Mouse (Mus musculus) hindbrain, embryonic 15.5 days (tissue): ENCODE measurements at regions not wholly inside any gene's neighbourhood (a gene's known extent, or its start where the extent isn't known, plus 50 kb on each side); places are given as distances from the start of the nearest gene placed in this dataset.

Source experiments
- ATAC-seq: fragments of 200-750 bp; cut with Nextera tagmentation; 2 replicates; pipeline ENCODE4 v1.8.0; 2017; ENCODE audit warnings: low read depth, moderate number of reproducible peaks, moderate TSS enrichment; ENCODE audit not compliant: low FRiP score
- H3K27ac ChIP-seq: fragments of 300-500 bp; sonication (generic); replicated peaks from 2 replicates; pipeline ENCODE4 v1.5.1; 2015; ENCODE audit warnings: mild to moderate bottlenecking, inconsistent platforms
- H3K27me3 ChIP-seq: fragments of 300-500 bp; sonication (generic); 2 replicates; pipeline ENCODE4 v1.6.1; 2015; ENCODE audit warnings: control low read depth, inconsistent platforms
- H3K36me3 ChIP-seq: fragments of 300-500 bp; sonication (generic); 2 replicates; pipeline ENCODE4 v1.6.1; 2015; ENCODE audit warnings: control low read depth, inconsistent platforms
- H3K4me1 ChIP-seq: fragments of 300-500 bp; sonication (generic); replicated peaks from 2 replicates; pipeline ENCODE4 v1.6.1; 2015; ENCODE audit warnings: control low read depth, inconsistent platforms
- H3K4me2 ChIP-seq: fragments of 300-500 bp; sonication (generic); 2 replicates; pipeline ENCODE4 v1.6.1; 2015; ENCODE audit warnings: moderate library complexity, mild to moderate bottlenecking, inconsistent platforms
- H3K4me3 ChIP-seq: fragments of 300-500 bp; sonication (generic); 2 replicates; pipeline ENCODE4 v1.5.1; 2015; ENCODE audit warnings: mild to moderate bottlenecking, inconsistent platforms
- H3K9ac ChIP-seq: fragments of 300-500 bp; sonication (generic); 2 replicates; pipeline ENCODE4 v1.6.1; 2015; ENCODE audit warnings: inconsistent platforms
- H3K9me3 ChIP-seq: fragments of 300-500 bp; sonication (generic); 2 replicates; pipeline ENCODE4 v1.6.1; 2016; ENCODE audit warnings: control low read depth, inconsistent platforms
- WGBS: fragments of 180-500 bp; shearing (Covaris S2); methylation state at CpG from one replicate; pipeline ENCODE4 v1.1.7; 2015; 5-methylcytosine and 5-hydroxymethylcytosine counted together

- no peak overlapping the region for H3K27ac ChIP-seq
- H3K9me3 ChIP-seq: no peaks in the 10 kb centered on the region
- peaks cover 3% of the 10 kb centered on the region; the same call in 1 of the 2 replicates for H3K4me1 ChIP-seq
- H3K27me3 ChIP-seq: no peaks in the 10 kb centered on the region
- H3K9ac ChIP-seq: no peak overlapping the region
- no peak overlapping the region for H3K4me2 ChIP-seq
- 79% methylated on average over 4 of the region's 4 CpGs for WGBS
- no peak overlapping the region for H3K4me3 ChIP-seq
- no peaks in the 10 kb centered on the region for H3K36me3 ChIP-seq
- no peak for ATAC-seq
Measured at GRCm38 (mm10) chr8:87094685-87095084, 209.6 kb upstream of the N4bp1 start.

DNA sequence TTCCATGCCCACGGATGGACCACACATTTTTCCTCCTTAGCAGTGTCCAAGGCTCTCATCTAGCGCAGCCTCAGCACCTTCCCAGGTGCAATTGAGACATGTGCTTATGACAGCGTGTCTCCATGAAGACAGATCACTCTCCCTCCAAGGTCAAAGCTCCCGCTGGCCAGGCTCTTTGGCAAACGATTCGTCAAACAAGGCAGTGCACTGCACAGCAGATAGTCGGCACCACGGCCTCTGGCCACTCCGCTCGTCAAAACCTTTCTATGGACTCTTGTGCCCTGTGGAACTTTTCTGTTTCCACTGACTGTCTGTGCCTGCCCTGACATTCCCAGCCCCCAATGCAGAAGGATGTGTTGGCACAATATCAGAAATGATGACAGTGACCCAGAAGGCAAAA, 208.7 kb upstream of the N4bp1 start:
- Histone ChIP-seq H3K4me3 (no peak overlapping the region), H3K4me2 (no peak overlapping the region), H3K27me3 (no peaks in the 10 kb centered on the region), H3K9ac (no peak overlapping the region), H3K4me1 (peaks cover 3% of the 10 kb centered on the region; the same call in 1 of the 2 replicates), H3K36me3 (no peaks in the 10 kb centered on the region), H3K9me3 (no peaks in the 10 kb centered on the region), H3K27ac (no peak overlapping the region)
- 0 out of 2 replicates have a peak, but pooled peaks have one; percentile 34 for ATAC-seq
- WGBS: 60% methylated on average over 10 of the region's 10 CpGs

DNA sequence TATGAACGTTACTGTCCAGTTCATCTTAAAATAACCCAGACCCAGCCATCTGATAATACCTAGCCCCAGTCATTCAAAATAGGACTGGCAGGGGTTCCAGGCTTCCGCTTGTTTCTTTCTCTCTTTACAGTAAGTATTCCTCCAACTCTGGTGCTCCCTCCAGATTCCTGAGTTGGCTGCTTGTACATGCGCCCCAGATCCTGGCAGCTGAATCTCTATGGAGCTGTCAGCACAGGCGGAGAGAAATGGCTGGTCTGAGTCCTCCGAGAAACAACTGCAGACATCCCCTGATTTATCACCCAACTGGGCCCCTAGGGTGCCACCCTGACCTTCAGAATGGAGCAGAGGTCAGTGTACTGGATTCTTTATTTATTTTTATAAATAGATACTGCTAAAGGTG, 208.0 kb upstream of the N4bp1 start:
- no peaks in the 10 kb centered on the region for H3K36me3 ChIP-seq
- ATAC-seq: no peak
- no peak overlapping the region for H3K9ac ChIP-seq
- H3K4me2 ChIP-seq: no peak overlapping the region
- peaks cover 3% of the 10 kb centered on the region; the same call in 1 of the 2 replicates for H3K4me1 ChIP-seq
- no peak overlapping the region for H3K27ac ChIP-seq
- no peak overlapping the region for H3K4me3 ChIP-seq
- H3K9me3 ChIP-seq: no peaks in the 10 kb centered on the region
- H3K27me3 ChIP-seq: no peaks in the 10 kb centered on the region
- 56% methylated on average over 5 of the region's 5 CpGs for WGBS

DNA sequence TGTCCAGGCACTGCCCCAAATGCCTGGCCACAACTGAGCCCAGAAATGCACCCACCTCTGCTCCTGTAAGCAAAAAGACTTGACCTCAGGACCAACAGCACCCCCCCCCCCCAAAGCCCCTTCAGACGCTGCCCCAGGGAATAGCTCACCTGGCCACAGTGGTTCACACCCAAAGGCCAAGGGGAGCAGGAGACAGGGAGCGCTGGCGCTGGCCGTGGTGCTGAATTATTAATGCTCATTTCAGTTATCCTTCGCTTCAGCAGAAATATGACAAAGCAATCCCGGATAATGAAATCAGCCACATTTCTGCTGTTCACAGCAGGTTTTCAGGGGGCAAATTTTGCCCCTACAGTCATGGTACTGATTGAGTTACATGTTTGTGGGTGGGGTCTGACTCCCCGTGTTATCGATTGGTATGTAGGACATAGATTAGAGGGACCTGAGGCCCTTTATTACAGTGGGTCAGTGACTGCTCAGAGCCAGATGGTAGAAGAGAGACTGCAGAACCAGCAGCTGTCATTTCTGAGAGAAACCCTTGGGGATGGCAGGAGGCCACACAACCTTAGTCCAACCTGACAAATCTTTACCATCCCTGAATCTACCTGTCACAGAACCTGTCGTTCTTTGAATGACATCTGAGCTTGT, 202.5 kb upstream of the N4bp1 start:
- 27% methylated on average over 9 of the region's 9 CpGs for WGBS
- no peaks in the 10 kb centered on the region for H3K36me3 ChIP-seq
- no peaks in the 10 kb centered on the region for H3K9me3 ChIP-seq
- H3K4me2 ChIP-seq: no peak overlapping the region
- peak overlapping the region; percentile 34; the same call in 1 of the 2 replicates for H3K27ac ChIP-seq
- no peaks in the 10 kb centered on the region for H3K27me3 ChIP-seq
- no peak for ATAC-seq
- no peak overlapping the region for H3K4me3 ChIP-seq
- peaks cover 4% of the 10 kb centered on the region for H3K4me1 ChIP-seq
- no peak overlapping the region for H3K9ac ChIP-seq

GRCm38 (mm10) chr8:87078260-87078659, 193.2 kb upstream of the N4bp1 start:
- Histone ChIP-seq H3K9me3 (no peaks in the 10 kb centered on the region), H3K36me3 (no peaks in the 10 kb centered on the region), H3K4me1 (0 out of 2 replicates have a peak, but pooled peaks cover 4% of the 10 kb centered on the region), H3K9ac (no peak overlapping the region), H3K27me3 (no peaks in the 10 kb centered on the region), H3K4me2 (no peak overlapping the region), H3K4me3 (no peak overlapping the region), H3K27ac (no peak overlapping the region)
- 63% methylated on average over 6 of the region's 6 CpGs for WGBS
- no peak for ATAC-seq

DNA sequence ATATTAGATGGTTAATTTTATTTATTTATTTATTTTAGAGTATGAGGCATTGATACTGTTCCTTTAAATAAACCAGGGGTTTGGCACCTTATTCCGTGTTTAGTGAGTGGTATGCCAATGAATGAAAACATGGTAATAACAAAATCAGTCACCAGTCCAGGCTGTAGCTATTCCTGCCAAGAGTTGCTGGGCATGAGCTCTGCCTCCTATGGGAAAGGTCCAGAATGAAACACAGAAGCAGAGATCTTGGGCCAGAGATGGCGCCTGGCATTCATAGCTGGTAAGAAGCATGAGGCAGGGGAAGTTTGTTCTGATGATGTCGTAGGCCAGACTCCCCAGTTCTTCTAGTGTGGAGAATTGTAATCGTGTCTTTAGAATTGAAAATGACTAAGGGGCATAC, 190.9 kb upstream of the N4bp1 start:
- Histone ChIP-seq H3K27ac (no peak overlapping the region), H3K4me3 (no peak overlapping the region), H3K9me3 (no peaks in the 10 kb centered on the region), H3K9ac (no peak overlapping the region), H3K4me2 (no peak overlapping the region), H3K4me1 (0 out of 2 replicates have a peak, but pooled peaks cover 4% of the 10 kb centered on the region), H3K27me3 (no peaks in the 10 kb centered on the region), H3K36me3 (no peaks in the 10 kb centered on the region)
- 88% methylated on average over 4 of the region's 4 CpGs for WGBS
- ATAC-seq: no peak

DNA sequence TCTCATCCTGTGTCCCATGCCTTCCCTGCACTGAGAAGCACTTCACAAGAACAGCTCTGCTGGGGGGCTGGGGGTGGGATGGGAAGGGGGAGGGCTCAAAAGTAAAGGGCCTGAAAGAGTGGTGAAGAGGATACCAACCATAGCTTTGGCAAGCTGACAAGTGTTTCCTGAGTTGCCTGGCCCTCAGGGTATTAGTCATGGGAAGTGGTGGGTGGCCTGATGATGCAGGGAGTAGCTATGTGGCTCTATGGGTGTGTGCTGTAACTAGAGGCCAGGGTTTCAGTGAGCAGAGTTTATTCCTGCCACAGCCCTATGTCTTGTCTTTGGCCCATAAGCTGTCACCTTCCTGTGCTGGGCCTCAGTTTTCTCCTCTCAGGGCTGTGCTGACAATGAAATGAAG, 186.2 kb upstream of the N4bp1 start:
- Histone ChIP-seq H3K9me3 (no peaks in the 10 kb centered on the region), H3K4me2 (no peak overlapping the region), H3K27me3 (no peaks in the 10 kb centered on the region), H3K4me1 (no peaks in the 10 kb centered on the region), H3K4me3 (no peak overlapping the region), H3K9ac (no peak overlapping the region), H3K36me3 (no peaks in the 10 kb centered on the region), H3K27ac (no peak overlapping the region)
- ATAC-seq: no peak

DNA sequence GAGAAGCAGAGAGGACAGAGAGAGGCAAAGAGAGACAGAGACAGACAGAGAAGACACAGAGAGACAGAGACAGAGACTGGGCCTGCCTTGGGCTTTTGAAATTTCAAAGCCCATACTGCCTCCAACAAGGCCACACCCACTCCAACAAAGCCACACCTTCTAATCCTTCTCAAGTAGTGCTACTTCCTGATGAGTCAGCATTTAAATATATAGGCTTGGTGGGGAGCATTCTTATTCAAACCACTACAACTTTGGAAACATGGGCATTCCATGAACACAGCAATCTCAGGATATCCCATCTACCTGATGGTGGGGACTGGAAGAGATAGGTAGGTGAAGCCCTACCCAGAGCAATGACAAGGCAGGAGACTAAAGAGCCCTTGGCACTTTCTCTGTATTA, 182.0 kb upstream of the N4bp1 start:
- no peak for ATAC-seq
- Histone ChIP-seq H3K9me3 (no peaks in the 10 kb centered on the region), H3K27ac (no peak overlapping the region)

GRCm38 (mm10) chr8:87064768-87065167, 179.7 kb upstream of the N4bp1 start:
- H3K4me3 ChIP-seq: no peak overlapping the region
- H3K27me3 ChIP-seq: no peaks in the 10 kb centered on the region
- H3K27ac ChIP-seq: peak overlapping the region; percentile 36; the same call in 1 of the 2 replicates
- no peaks in the 10 kb centered on the region for H3K9me3 ChIP-seq
- 70% methylated on average over 9 of the region's 9 CpGs for WGBS
- H3K4me1 ChIP-seq: peaks cover 15% of the 10 kb centered on the region
- H3K4me2 ChIP-seq: no peak overlapping the region
- H3K9ac ChIP-seq: no peak overlapping the region
- no peaks in the 10 kb centered on the region for H3K36me3 ChIP-seq
- ATAC-seq: no peak

More for the DNA sequence above, 182.0 kb upstream of the N4bp1 start:
- no peak overlapping the region for H3K9ac ChIP-seq
- H3K27me3 ChIP-seq: no peaks in the 10 kb centered on the region
- H3K4me1 ChIP-seq: peaks cover 15% of the 10 kb centered on the region
- H3K4me2 ChIP-seq: no peak overlapping the region
- H3K36me3 ChIP-seq: no peaks in the 10 kb centered on the region
- H3K4me3 ChIP-seq: no peak overlapping the region

GRCm38 (mm10) chr8:87064250-87064747, 179.2 kb upstream of the N4bp1 start:
- H3K4me1 ChIP-seq: peaks cover 15% of the 10 kb centered on the region
- H3K9ac ChIP-seq: no peak overlapping the region
- no peaks in the 10 kb centered on the region for H3K9me3 ChIP-seq
- 37% methylated on average over 12 of the region's 12 CpGs for WGBS
- no peak overlapping the region for H3K4me3 ChIP-seq
- H3K27me3 ChIP-seq: no peaks in the 10 kb centered on the region
- no peak overlapping the region for H3K4me2 ChIP-seq
- H3K27ac ChIP-seq: peak overlapping the region; percentile 36; the same call in 1 of the 2 replicates
- H3K36me3 ChIP-seq: no peaks in the 10 kb centered on the region
- ATAC-seq: no peak

GRCm38 (mm10) chr8:87063588-87063987, 178.5 kb upstream of the N4bp1 start:
- Histone ChIP-seq H3K27ac (no peak overlapping the region), H3K9me3 (no peaks in the 10 kb centered on the region), H3K9ac (no peak overlapping the region), H3K4me3 (no peak overlapping the region), H3K4me2 (no peak overlapping the region), H3K27me3 (no peaks in the 10 kb centered on the region), H3K36me3 (no peaks in the 10 kb centered on the region), H3K4me1 (peaks cover 15% of the 10 kb centered on the region)
- no peak for ATAC-seq
- 70% methylated on average over 4 of the region's 4 CpGs for WGBS

- Histone ChIP-seq H3K4me1 (no peaks in the 10 kb centered on the region; the same call in 1 of the 2 replicates), H3K27ac (no peak overlapping the region), H3K9ac (no peak overlapping the region), H3K36me3 (no peaks in the 10 kb centered on the region), H3K4me3 (no peak overlapping the region), H3K9me3 (no peaks in the 10 kb centered on the region), H3K4me2 (no peak overlapping the region), H3K27me3 (no peaks in the 10 kb centered on the region)
- ATAC-seq: no peak
- WGBS: 67% methylated on average over 3 of the region's 3 CpGs
Measured at GRCm38 (mm10) chr8:87049746-87050145, 164.7 kb upstream of the N4bp1 start.

- Histone ChIP-seq H3K4me2 (no peak overlapping the region), H3K4me1 (peaks cover 4% of the 10 kb centered on the region; the same call in 1 of the 2 replicates), H3K9me3 (no peaks in the 10 kb centered on the region), H3K36me3 (no peaks in the 10 kb centered on the region), H3K27me3 (no peaks in the 10 kb centered on the region), H3K4me3 (no peak overlapping the region), H3K9ac (no peak overlapping the region), H3K27ac (no peak overlapping the region)
- ATAC-seq: no peak
- 94% methylated on average over 4 of the region's 4 CpGs for whole genome bisulfite sequencing
Measured at GRCm38 (mm10) chr8:87049196-87049595, 164.1 kb upstream of the N4bp1 start.
